Mouse (Mus musculus) liver, postnatal 0 days (tissue): ENCODE measurements around the gene Vkorc1l1. TPM values are rescaled to one million over a fixed set of nuclear protein-coding genes. Genes with fewer than 3 reads are reported as not detected.

Experiments
- ATAC-seq: fragments of 200-750 bp; cut with Nextera tagmentation; 2 replicates; pipeline ENCODE4 v1.8.0; 2017; ENCODE audit warnings: mild to moderate bottlenecking, moderate library complexity
- DNase-seq: peaks from one replicate; pipeline ENCODE4 v3.0.0-alpha.2; 2016
- H3K27ac ChIP-seq: fragments of 300-500 bp; sonication (generic); 2 replicates; pipeline ENCODE4 v1.5.1; 2014; ENCODE audit warnings: antibody characterized with exemption, moderate library complexity, mild to moderate bottlenecking, low read depth
- H3K27me3 ChIP-seq: fragments of 300-500 bp; sonication (generic); 2 replicates; pipeline ENCODE4 v1.6.1; 2014; ENCODE audit warnings: low read length, control low read depth, mixed read lengths; ENCODE audit not compliant: insufficient read depth
- H3K36me3 ChIP-seq: fragments of 300-500 bp; sonication (generic); replicated peaks from 2 replicates; pipeline ENCODE4 v1.6.1; 2014; ENCODE audit warnings: mild to moderate bottlenecking, control low read depth, low read length, moderate library complexity, mixed read lengths; ENCODE audit not compliant: insufficient read depth
- H3K4me1 ChIP-seq: fragments of 300-500 bp; sonication (generic); 2 replicates; pipeline ENCODE4 v1.6.1; 2014; ENCODE audit warnings: antibody characterized with exemption, mild to moderate bottlenecking, control low read depth; ENCODE audit not compliant: insufficient read depth
- H3K4me2 ChIP-seq: fragments of 300-500 bp; sonication (generic); 2 replicates; pipeline ENCODE4 v1.6.1; 2014; ENCODE audit warnings: low read depth, mild to moderate bottlenecking, low read length, moderate library complexity, mixed read lengths
- H3K4me3 ChIP-seq: fragments of 300-500 bp; sonication (generic); 2 replicates; pipeline ENCODE4 v1.5.1; 2014; ENCODE audit warnings: low read depth, low read length
- H3K9ac ChIP-seq: fragments of 300-500 bp; sonication (generic); replicated peaks from 2 replicates; pipeline ENCODE4 v1.6.1; 2014; ENCODE audit warnings: mild to moderate bottlenecking, moderate library complexity
- H3K9me3 ChIP-seq: fragments of 300-500 bp; sonication (generic); 2 replicates; pipeline ENCODE4 v1.6.1; 2016; ENCODE audit warnings: mild to moderate bottlenecking, control low read depth, low read length, mixed read lengths
- CTCF ChIP-seq: sonication (generic); IDR thresholded peaks from 2 replicates; pipeline ENCODE4 v1.5.1; 2016; ENCODE audit warnings: antibody characterized with exemption, low read depth
- EP300 ChIP-seq: IDR thresholded peaks from 2 replicates; pipeline ENCODE4 v1.6.1; 2016; ENCODE audit warnings: antibody characterized with exemption, low read depth, mild to moderate bottlenecking
- WGBS: fragments of 180-500 bp; shearing (Covaris S2); extraction: QIAGEN DNeasy Blood & Tissue Kit; methylation state at CpG from one replicate; pipeline ENCODE4 v1.1.7; 2014; ENCODE audit not compliant: insufficient replicate concordance; 5-methylcytosine and 5-hydroxymethylcytosine counted together
- polyA plus RNA-seq: library from polyadenylated mRNA; unstranded; fragments of >200 nt; fragmentation: Nextera tagmentation; extraction: Ambion mirVana; gene quantifications from 2 replicates; pipeline ENCODE4 v1.2.1, GENCODE M21; 2015

Gene Vkorc1l1
- polyA plus RNA-seq, 1 experiment from 2014 or later, result 18.2 TPM

DNA sequence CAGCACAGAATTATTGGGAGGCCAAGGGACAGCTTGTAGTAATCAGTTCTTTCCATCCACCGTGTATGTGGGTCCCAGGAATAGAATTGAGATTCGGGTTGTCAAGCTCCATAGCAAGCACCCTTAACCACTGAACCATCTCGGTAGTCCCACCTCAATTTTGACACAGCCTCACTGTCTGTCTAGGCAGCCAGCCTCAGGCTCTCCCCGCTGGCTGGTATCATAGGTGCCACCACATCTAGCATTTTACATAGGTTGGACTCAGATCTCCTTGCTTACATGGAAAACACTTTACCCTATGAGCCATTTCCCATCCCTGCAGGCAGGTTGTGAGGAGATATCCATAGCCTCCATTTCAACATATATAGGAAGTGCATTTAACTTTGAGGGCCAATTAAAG, 32.6 kb downstream of the Vkorc1l1 start:
- H3K36me3 ChIP-seq, result peaks cover 16% of the 10 kb centered on the region
- H3K4me3 ChIP-seq, result no peak overlapping the region
- WGBS, result 68% methylated on average over 4 of the region's 4 CpGs
- peak overlapping the region; percentile 24; the same call in 1 of the 2 replicates for H3K9ac ChIP-seq
- H3K27me3 ChIP-seq, result no peaks in the 10 kb centered on the region
- no peak for DNase-seq
- peaks cover 30% of the 10 kb centered on the region for H3K4me1 ChIP-seq
- peak; percentile 7; the same call in 1 of the 2 replicates for ATAC-seq
- peak overlapping the region; percentile 6; the same call in 1 of the 2 replicates for H3K4me2 ChIP-seq
- TF ChIP-seq CTCF, result no peak
- TF ChIP-seq EP300, result no peak
- H3K9me3 ChIP-seq, result no peaks in the 10 kb centered on the region
- peak overlapping the region; percentile 89 for H3K27ac ChIP-seq

DNA sequence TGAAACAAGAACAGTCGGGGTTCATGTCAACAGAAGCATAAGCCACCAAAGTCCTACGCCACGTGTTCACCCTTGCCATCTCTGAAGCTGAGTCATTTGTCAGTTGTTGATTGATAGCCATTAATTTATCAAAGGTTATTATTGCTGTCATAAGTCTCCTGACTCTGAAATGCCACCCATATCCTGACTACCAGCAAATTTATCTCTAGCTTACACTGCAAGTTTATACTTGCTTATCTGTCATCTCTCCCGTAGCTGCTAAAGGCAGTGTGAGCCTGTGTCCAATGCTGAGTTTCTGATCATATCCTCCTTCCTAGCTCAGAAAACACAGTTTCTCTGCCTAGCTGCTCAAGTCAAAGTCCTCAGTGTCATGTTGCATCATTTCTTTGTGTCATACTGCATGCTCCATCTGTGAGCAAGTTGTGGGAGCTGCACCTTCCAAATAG, 33.1 kb downstream of the Vkorc1l1 start:
- H3K9ac ChIP-seq, result 0 out of 2 replicates have a peak overlapping the region, but pooled peaks have one; percentile 11
- peak overlapping the region; percentile 89 for H3K27ac ChIP-seq
- peak overlapping the region; percentile 6 for H3K4me2 ChIP-seq

DNA sequence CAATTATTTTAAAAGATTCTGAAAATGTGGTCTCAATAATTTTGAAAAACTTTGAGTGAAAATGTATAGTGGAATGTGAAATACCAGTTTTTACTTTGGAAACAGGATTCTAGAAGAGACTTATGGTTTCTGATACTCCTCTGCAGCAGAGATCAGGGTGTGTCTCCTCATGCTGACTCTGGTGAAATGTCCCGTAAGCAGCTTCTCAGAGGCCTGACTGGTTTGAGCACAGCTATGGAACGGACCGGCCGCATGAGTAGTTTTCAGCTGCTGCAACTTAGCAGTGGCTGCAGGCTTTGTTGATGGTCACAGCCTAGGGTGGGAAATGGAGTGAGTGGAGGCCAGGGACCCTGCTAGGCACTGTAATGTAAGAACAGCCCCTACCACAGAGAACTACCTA, 36.0 kb downstream of the Vkorc1l1 start:
- no peak for DNase-seq
- H3K9ac ChIP-seq, result peak overlapping the region; percentile 5
- no peak for TF ChIP-seq EP300
- TF ChIP-seq CTCF, result no peak
- WGBS, result 72% methylated on average over 4 of the region's 4 CpGs
- H3K4me3 ChIP-seq, result no peak overlapping the region
- H3K36me3 ChIP-seq, result peaks cover 5% of the 10 kb centered on the region; the same call in 1 of the 2 replicates
- peaks cover 38% of the 10 kb centered on the region for H3K4me1 ChIP-seq
- no peaks in the 10 kb centered on the region for H3K9me3 ChIP-seq
- peak; percentile 35; the same call in 1 of the 2 replicates for ATAC-seq
- H3K27me3 ChIP-seq, result no peaks in the 10 kb centered on the region
- H3K27ac ChIP-seq, result peak overlapping the region; percentile 74
- peak overlapping the region; percentile 15; the same call in 1 of the 2 replicates for H3K4me2 ChIP-seq

More for the DNA sequence above, 33.1 kb downstream of the Vkorc1l1 start:
- Histone ChIP-seq H3K4me1 (peaks cover 35% of the 10 kb centered on the region), H3K9me3 (no peaks in the 10 kb centered on the region), H3K27me3 (no peaks in the 10 kb centered on the region), H3K4me3 (no peak overlapping the region), H3K36me3 (peaks cover 16% of the 10 kb centered on the region)
- no peak for TF ChIP-seq CTCF
- TF ChIP-seq EP300, result peak; percentile 93
- ATAC-seq (peak; percentile 81), DNase-seq (peak; percentile 28)
- WGBS, result 30% methylated on average over 4 of the region's 4 CpGs

DNA sequence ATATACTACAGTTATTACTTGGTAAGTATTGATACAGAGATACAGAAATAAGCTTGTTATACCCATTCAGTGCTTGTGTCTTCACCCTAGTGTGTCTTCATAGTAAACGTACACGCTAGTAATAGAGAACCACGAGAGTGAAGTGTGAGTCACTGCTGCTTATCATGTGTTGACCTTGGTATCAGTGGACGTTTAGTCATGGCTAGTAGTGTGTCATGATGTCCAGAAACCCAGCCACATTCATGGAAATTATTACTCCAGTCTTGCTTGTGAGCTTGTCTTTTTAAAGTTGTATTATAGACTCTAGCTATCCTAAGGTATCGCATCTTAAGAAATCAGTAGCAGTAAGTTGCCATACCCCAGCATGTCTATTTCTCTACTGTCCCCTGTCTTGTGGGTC, 36.8 kb downstream of the Vkorc1l1 start:
- TF ChIP-seq EP300, result no peak
- TF ChIP-seq CTCF, result no peak
- H3K9ac ChIP-seq, result no peak overlapping the region
- H3K4me2 ChIP-seq, result no peak overlapping the region
- no peaks in the 10 kb centered on the region for H3K27me3 ChIP-seq
- peaks cover 5% of the 10 kb centered on the region; the same call in 1 of the 2 replicates for H3K36me3 ChIP-seq
- WGBS, result 57% methylated on average over 5 of the region's 5 CpGs
- H3K9me3 ChIP-seq, result no peaks in the 10 kb centered on the region
- DNase-seq (no peak), ATAC-seq (peak; percentile 29; the same call in 1 of the 2 replicates)
- H3K4me3 ChIP-seq, result no peak overlapping the region
- peak overlapping the region; percentile 64; the same call in 1 of the 2 replicates for H3K27ac ChIP-seq
- H3K4me1 ChIP-seq, result peaks cover 38% of the 10 kb centered on the region

DNA sequence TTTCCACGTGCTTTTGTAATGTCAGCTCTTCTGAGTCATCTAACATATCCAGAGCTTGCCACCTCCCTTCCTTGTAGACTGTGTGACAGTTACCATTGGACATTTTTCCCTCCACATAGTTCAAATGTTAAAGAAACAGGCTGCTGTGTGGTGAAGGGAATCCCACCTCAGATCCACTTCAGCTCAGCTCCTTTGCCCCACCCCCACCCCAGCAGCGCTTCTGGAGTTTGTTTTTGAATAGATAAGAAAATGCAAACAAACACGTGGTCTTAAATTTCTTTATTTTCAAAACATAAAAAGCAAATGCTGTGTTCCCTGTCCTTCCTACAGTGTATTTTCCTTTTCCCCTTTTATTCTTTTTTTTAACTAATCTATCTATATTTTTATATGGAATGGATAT, 38.4 kb downstream of the Vkorc1l1 start:
- Histone ChIP-seq H3K4me1 (peaks cover 27% of the 10 kb centered on the region), H3K4me2 (peak overlapping the region; percentile 7), H3K4me3 (no peak overlapping the region), H3K9me3 (no peaks in the 10 kb centered on the region), H3K36me3 (peaks cover 5% of the 10 kb centered on the region; the same call in 1 of the 2 replicates), H3K27me3 (no peaks in the 10 kb centered on the region), H3K9ac (no peak overlapping the region), H3K27ac (peak overlapping the region; percentile 64)
- WGBS, result 54% methylated on average over 3 of the region's 3 CpGs
- DNase-seq, result no peak
- ATAC-seq, result peak; percentile 54
- TF ChIP-seq CTCF (no peak), EP300 (peak; percentile 36; the same call in 1 of the 2 replicates)

DNA sequence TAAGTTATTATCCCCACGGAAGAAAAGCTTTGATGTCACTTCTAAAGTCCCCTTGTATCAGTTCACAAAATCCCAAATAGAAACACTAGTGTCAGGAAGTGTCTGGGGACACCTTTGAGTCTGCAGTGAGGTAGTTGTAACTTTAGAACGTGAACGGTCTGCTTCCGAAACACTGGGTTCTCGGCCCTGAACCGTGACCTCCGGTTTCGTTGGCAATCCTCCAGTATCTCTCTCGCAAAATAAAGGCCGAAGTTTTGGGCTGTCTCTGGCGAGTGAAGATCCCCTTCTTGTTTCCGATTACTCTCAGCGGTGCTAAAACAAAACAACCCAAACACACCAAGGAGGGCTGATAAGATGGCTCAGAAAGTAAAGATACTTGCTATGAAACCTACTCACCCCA, 47.6 kb downstream of the Vkorc1l1 start:
- H3K27me3 ChIP-seq, result no peaks in the 10 kb centered on the region
- H3K4me3 ChIP-seq, result no peak overlapping the region
- H3K4me1 ChIP-seq, result peaks cover 5% of the 10 kb centered on the region; the same call in 1 of the 2 replicates
- TF ChIP-seq CTCF, result no peak
- TF ChIP-seq EP300, result no peak
- 70% methylated on average over 13 of the region's 13 CpGs for WGBS
- ATAC-seq (peak; percentile 37; the same call in 1 of the 2 replicates), DNase-seq (peak; percentile 33)
- H3K9ac ChIP-seq, result no peak overlapping the region
- H3K27ac ChIP-seq, result peak overlapping the region; percentile 75
- H3K36me3 ChIP-seq, result peaks cover 24% of the 10 kb centered on the region
- no peaks in the 10 kb centered on the region for H3K9me3 ChIP-seq
- H3K4me2 ChIP-seq, result 0 out of 2 replicates have a peak overlapping the region, but pooled peaks have one; percentile 2
